Mouse (Mus musculus): ENCODE results near the gene Nln.

Gene Nln

GRCm38 (mm10) chr13:104035651-104036050 lies 73.8 kb downstream of the Nln start:
- ChIA-PET POLR2A (interaction anchor here in 1 of 4 experiments (1.4 kb wide), 1 partner anchor 55 kb away, joined by 3 read pairs; no protein-coding TSS in a partner anchor), CTCF (no interaction called here)

GRCm38 (mm10) chr13:104034854-104035253 lies 74.6 kb downstream of the Nln start:
- CTCF ChIA-PET = interaction anchor here in 1 of 4 experiments (1.2 kb wide), 1 partner anchor 12 kb away, joined by 3 read pairs; no protein-coding TSS in a partner anchor

GRCm38 (mm10) chr13:104032620-104033133 lies 76.7 kb downstream of the Nln start:
- ChIA-PET POLR2A (no interaction called here), CTCF (no interaction called here)

More at GRCm38 (mm10) chr13:104034854-104035253, 74.6 kb downstream of the Nln start:
- POLR2A ChIA-PET = interaction anchor here in 1 of 4 experiments (1.4 to 2.0 kb wide), 2 partner anchors 11 to 56 kb away, joined by 3 to 6 read pairs; no protein-coding TSS in a partner anchor

- CTCF ChIA-PET = no interaction called here
- POLR2A ChIA-PET = interaction anchor here in 1 of 4 experiments (1.1 kb wide), 1 partner anchor 19 kb away, joined by 3 read pairs; no protein-coding TSS in a partner anchor
Measured at GRCm38 (mm10) chr13:104031821-104032331, 77.5 kb downstream of the Nln start.

- CTCF ChIA-PET = no interaction called here
- POLR2A ChIA-PET = no interaction called here
Measured at GRCm38 (mm10) chr13:104030956-104031355, 78.5 kb downstream of the Nln start.

GRCm38 (mm10) chr13:104029511-104029910 lies 79.9 kb downstream of the Nln start:
- POLR2A ChIA-PET = no interaction called here
- CTCF ChIA-PET = no interaction called here

- ChIA-PET CTCF (no interaction called here), POLR2A (no interaction called here)
Measured at GRCm38 (mm10) chr13:104029089-104029488, 80.3 kb downstream of the Nln start.

- CTCF ChIA-PET = no interaction called here
- POLR2A ChIA-PET = interaction anchor here in 1 of 4 experiments (2.0 kb wide), 1 partner anchor 252 kb away, joined by 4 read pairs; the partner anchor contains the start of gene Srek1
Measured at GRCm38 (mm10) chr13:104026525-104026924, 82.9 kb downstream of the Nln start.

GRCm38 (mm10) chr13:104025710-104025995 lies 83.8 kb downstream of the Nln start:
- POLR2A ChIA-PET = interaction anchor here in 2 of 4 experiments (1.0 to 2.0 kb wide), 2 partner anchors 8 to 251 kb away, joined by 3 to 4 read pairs; partner anchors contain the start of gene Srek1 (in 1 of the 2)
- CTCF ChIA-PET = no interaction called here

- CTCF ChIA-PET = no interaction called here
- POLR2A ChIA-PET = interaction anchor here in 2 of 4 experiments (1.0 to 2.0 kb wide), 3 partner anchors 9 to 251 kb away, joined by 3 to 4 read pairs (median 3); partner anchors contain the start of gene Srek1 (in 1 of the 2)
Measured at GRCm38 (mm10) chr13:104024856-104025709, 84.3 kb downstream of the Nln start.

- ChIA-PET CTCF (no interaction called here), POLR2A (interaction anchor here in 2 of 4 experiments (0.9 to 1.5 kb wide), 4 partner anchors 9 to 250 kb away, joined by 3 to 6 read pairs (median 3); partner anchors contain the start of gene Srek1 (in 1 of the 2))
Measured at GRCm38 (mm10) chr13:104024275-104024674, 85.1 kb downstream of the Nln start.

- ChIA-PET CTCF (no interaction called here), POLR2A (interaction anchor here in 2 of 4 experiments (0.6 to 1.5 kb wide), 7 partner anchors 8 to 775 kb away, joined by 3 to 6 read pairs (median 3); partner anchors contain the start of gene Srek1 (in 1 of the 2))
Measured at GRCm38 (mm10) chr13:104023356-104023911, 86.0 kb downstream of the Nln start.

GRCm38 (mm10) chr13:104018466-104019076 lies 90.8 kb downstream of the Nln start:
- POLR2A ChIA-PET = no interaction called here
- CTCF ChIA-PET = no interaction called here

- ChIA-PET CTCF (interaction anchor here in 1 of 4 experiments (0.6 kb wide), 1 partner anchor 243 kb away, joined by 5 read pairs; no protein-coding TSS in a partner anchor), POLR2A (interaction anchor here in 1 of 4 experiments (0.8 to 1.1 kb wide), 2 partner anchors 9 to 94 kb away, joined by 3 read pairs; no protein-coding TSS in a partner anchor)
Measured at GRCm38 (mm10) chr13:104015246-104016105, 93.9 kb downstream of the Nln start.

- POLR2A ChIA-PET = interaction anchor here in 1 of 4 experiments (1.0 kb wide), 1 partner anchor 10 kb away, joined by 3 read pairs; no protein-coding TSS in a partner anchor
Measured at GRCm38 (mm10) chr13:104014038-104014437, 95.4 kb downstream of the Nln start.

GRCm38 (mm10) chr13:104013380-104013779 lies 96.0 kb downstream of the Nln start:
- ChIA-PET POLR2A (interaction anchor here in 1 of 4 experiments (1.0 kb wide), 1 partner anchor 11 kb away, joined by 3 read pairs; no protein-coding TSS in a partner anchor), CTCF (no interaction called here)

More at GRCm38 (mm10) chr13:104014038-104014437, 95.4 kb downstream of the Nln start:
- CTCF ChIA-PET = interaction anchor here in 1 of 4 experiments (0.7 kb wide), 1 partner anchor 59 kb away, joined by 3 read pairs; no protein-coding TSS in a partner anchor

- ChIA-PET POLR2A (interaction anchor here in 1 of 4 experiments (1.2 kb wide), 1 partner anchor 11 kb away, joined by 3 read pairs; no protein-coding TSS in a partner anchor), CTCF (no interaction called here)
Measured at GRCm38 (mm10) chr13:104012214-104012833, 97.1 kb downstream of the Nln start.
